Mouse (Mus musculus): Measurements from ENCODE around the gene Secisbp2. TPM values are rescaled to one million over a fixed set of nuclear protein-coding genes. Genes with fewer than 3 reads are reported as not detected.

The Secisbp2 gene
- polyA plus RNA-seq, 1 experiment: 15.7 TPM

DNA sequence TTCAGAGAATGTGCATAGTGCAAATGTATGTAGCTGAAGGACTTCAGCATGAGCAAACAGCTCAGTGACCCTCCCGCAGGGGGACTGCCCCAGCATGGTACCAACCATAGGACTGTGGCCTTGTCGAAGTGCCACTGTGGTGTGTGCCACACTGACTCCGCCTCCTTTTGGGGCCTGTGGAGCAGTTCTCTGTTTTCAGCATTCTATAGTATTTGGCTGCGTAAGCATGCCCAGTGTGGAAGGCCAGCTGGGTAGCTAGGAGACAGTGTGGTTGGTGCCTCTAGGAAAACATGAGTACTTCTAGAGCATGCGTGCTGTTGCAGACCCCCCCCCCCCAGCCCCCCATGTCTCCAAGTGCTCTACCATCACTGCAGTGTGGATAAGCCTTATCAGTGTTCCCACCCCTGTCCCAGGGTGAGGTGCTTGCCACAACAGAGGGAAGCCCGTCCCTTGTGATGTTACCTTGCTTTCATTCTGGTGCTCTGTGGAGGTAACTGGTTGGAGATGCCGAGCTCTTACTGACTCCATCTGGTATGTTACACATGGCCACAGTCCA lies 26.2 kb downstream of the Secisbp2 start:
- no peaks in the 10 kb centered on the region for H3K4me1 ChIP-seq (ENCODE audit: control insufficient read depth, insufficient read depth, low read length)
- H3K27ac ChIP-seq (ENCODE audit: insufficient read depth, low read length): no peak overlapping the region; the same call in 1 of the 2 replicates
- TF ChIP-seq POLR2A (IDR thresholded peaks at IDR 0.05; ENCODE audit: low read depth, low read length): no peak
- TF ChIP-seq CTCF (IDR thresholded peaks at IDR 0.05; ENCODE audit: borderline replicate concordance, insufficient read depth, low read length): no peak
- H3K4me3 ChIP-seq (ENCODE audit: insufficient read depth, low read length): no peak overlapping the region

DNA sequence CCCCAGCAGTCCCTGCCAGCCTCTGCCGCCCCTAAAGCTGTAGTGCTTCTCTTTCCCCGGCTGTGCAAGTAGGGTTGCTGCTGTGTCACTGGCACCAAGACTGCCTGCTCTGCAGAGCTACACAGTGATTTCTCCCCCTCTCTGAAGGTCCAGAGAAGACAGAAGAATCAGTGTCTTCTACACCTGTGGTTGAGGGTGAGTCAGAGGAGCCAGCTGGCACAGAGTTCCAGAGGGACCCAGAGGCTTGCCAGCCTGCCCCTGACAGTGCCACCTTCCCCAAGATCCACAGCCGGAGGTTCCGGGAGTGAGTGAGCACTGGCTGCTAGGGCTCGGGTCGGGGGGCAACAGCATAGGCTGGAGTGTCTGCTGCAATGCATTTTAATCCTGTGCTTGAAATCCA lies 27.2 kb downstream of the Secisbp2 start:
- Histone ChIP-seq H3K27ac (ENCODE audit: insufficient read depth, low read length) (no peak overlapping the region), H3K4me3 (ENCODE audit: insufficient read depth, low read length) (no peak overlapping the region), H3K4me1 (ENCODE audit: control insufficient read depth, insufficient read depth, low read length) (no peaks in the 10 kb centered on the region)
- no peak for TF ChIP-seq CTCF (IDR thresholded peaks at IDR 0.05; ENCODE audit: borderline replicate concordance, insufficient read depth, low read length)
- TF ChIP-seq POLR2A (IDR thresholded peaks at IDR 0.05; ENCODE audit: low read depth, low read length): no peak

DNA sequence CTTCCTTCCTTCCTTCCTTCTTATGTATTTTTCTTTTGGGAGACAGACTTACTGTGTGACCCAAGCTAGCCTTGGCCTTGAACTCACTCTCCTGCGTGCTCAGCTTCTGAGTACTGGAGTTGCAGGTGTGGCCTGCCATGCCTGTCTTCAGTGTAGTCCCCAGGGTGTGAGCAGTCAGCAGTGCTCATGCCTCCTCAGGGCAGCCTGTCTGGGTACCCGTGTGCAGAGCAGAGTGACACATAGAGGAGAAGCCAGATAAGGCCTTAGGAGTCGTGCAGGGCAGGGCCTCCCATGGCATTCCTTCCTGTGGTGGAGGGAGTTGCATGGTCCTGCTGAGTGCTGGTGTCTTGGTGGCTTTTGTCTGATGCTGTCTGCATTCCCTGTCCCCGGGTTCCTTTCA lies 27.8 kb downstream of the Secisbp2 start:
- no peak for TF ChIP-seq POLR2A (IDR thresholded peaks at IDR 0.05; ENCODE audit: low read depth, low read length)
- no peak for TF ChIP-seq CTCF (IDR thresholded peaks at IDR 0.05; ENCODE audit: borderline replicate concordance, insufficient read depth, low read length)
- no peak overlapping the region for H3K27ac ChIP-seq (ENCODE audit: insufficient read depth, low read length)
- no peak overlapping the region for H3K4me3 ChIP-seq (ENCODE audit: insufficient read depth, low read length)
- H3K4me1 ChIP-seq (ENCODE audit: control insufficient read depth, insufficient read depth, low read length): no peaks in the 10 kb centered on the region

DNA sequence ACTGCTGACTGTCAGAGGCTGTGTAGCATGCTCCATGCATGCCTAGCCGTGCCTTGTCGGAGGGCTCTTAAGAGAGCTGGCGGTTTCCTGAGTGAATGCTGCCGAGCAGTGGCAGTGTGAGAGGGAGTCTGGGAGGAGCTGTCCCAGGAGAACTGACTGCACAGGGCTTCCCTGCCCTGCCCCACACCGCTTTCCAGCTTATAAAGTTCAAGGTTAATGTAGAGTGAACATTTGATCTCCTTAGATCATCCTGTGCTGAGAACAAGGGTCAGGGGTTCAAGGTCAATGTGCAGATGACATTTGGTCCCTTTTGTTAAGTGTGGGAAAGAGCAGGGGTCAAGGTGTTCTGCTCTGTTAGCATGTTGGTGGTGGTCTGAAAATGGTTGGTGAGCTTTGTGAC lies 29.6 kb downstream of the Secisbp2 start:
- TF ChIP-seq CTCF (IDR thresholded peaks at IDR 0.05; ENCODE audit: borderline replicate concordance, insufficient read depth, low read length): no peak
- no peak for TF ChIP-seq POLR2A (IDR thresholded peaks at IDR 0.05; ENCODE audit: low read depth, low read length)
- H3K27ac ChIP-seq (ENCODE audit: insufficient read depth, low read length): no peak overlapping the region
- no peak overlapping the region for H3K4me3 ChIP-seq (ENCODE audit: insufficient read depth, low read length)
- no peaks in the 10 kb centered on the region for H3K4me1 ChIP-seq (ENCODE audit: control insufficient read depth, insufficient read depth, low read length)

DNA sequence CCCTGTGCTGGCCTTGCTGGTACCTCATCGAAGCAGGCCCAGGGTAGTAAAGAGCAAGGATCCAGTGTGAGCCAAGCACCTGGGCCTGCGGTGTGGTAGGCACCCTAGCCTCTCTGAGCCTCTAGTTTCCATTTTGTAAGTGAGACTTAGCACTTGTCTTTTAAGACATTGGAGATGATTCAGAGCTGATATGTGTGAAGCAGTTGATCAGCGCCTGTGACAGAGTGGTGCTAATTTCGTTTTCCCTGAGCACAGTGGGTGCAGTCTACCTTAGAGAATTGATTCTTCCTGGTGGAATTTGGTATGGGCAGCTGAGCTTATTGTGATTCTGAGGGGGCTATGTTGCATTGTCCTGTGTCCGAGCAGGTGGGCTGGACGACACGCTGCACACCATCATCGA lies 30.1 kb downstream of the Secisbp2 start:
- no peak overlapping the region for H3K27ac ChIP-seq (ENCODE audit: insufficient read depth, low read length)
- no peak for TF ChIP-seq POLR2A (IDR thresholded peaks at IDR 0.05; ENCODE audit: low read depth, low read length)
- no peak for TF ChIP-seq CTCF (IDR thresholded peaks at IDR 0.05; ENCODE audit: borderline replicate concordance, insufficient read depth, low read length)
- no peaks in the 10 kb centered on the region for H3K4me1 ChIP-seq (ENCODE audit: control insufficient read depth, insufficient read depth, low read length)
- no peak overlapping the region for H3K4me3 ChIP-seq (ENCODE audit: insufficient read depth, low read length)

DNA sequence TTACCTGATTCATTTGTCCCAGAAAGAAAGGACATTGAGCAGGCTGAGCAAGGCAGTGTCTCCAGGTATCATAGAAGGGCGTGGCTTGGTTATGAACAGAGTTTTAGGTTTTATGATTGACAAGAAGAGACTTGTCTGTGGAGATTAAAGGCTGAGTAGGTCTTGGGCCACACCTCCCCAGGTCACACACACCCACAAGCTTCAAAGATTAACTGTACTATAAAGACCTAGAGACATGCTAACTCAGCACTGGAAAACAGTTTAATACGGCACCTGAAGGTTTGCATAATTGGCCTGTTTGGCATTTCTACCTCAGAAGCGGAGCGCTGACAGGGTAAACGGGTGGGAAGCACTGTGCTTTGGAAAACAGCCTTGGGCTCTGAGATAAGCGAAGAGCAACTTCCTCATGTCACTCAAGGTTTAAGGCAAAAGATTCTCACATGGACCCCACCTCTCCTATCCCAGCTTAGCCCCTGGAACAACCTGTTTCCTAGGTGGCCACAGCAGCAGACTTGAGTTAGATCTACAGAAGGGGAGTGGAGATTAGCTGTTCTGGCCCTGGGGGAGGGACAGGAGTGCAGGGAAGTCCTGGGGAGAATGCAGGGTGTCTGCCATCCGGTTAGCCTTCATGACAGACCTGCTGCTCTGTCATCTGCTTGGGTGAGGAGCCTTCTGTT lies 33.9 kb downstream of the Secisbp2 start:
- Histone ChIP-seq H3K4me1 (ENCODE audit: control insufficient read depth, insufficient read depth, low read length) (no peaks in the 10 kb centered on the region), H3K27ac (ENCODE audit: insufficient read depth, low read length) (no peak overlapping the region), H3K4me3 (ENCODE audit: insufficient read depth, low read length) (no peak overlapping the region)
- TF ChIP-seq CTCF (IDR thresholded peaks at IDR 0.05; ENCODE audit: borderline replicate concordance, insufficient read depth, low read length): no peak
- no peak for TF ChIP-seq POLR2A (IDR thresholded peaks at IDR 0.05; ENCODE audit: low read depth, low read length)

DNA sequence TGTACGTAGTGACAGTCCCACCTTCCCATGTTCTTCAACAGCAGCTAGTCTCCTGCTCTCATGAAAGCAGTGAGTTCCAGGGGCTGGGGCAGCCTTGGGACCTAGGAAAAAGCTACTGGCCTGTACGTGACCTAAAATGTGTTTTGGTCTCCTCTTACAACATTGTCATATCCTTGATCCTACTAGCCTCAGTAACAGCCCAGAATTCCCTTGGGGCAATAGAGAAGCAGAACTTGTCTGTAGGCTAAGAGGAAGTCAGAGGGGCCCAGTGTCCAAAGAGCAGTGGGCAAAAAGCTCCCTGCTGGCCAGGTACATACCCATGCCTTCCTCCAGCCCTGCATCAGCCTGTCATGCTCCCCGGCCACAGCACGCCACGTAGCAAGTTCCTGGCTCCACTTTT lies 35.5 kb downstream of the Secisbp2 start:
- Histone ChIP-seq H3K4me3 (ENCODE audit: insufficient read depth, low read length) (no peak overlapping the region), H3K27ac (ENCODE audit: insufficient read depth, low read length) (no peak overlapping the region), H3K4me1 (ENCODE audit: control insufficient read depth, insufficient read depth, low read length) (no peaks in the 10 kb centered on the region)
- TF ChIP-seq POLR2A (IDR thresholded peaks at IDR 0.05; ENCODE audit: low read depth, low read length): no peak
- TF ChIP-seq CTCF (IDR thresholded peaks at IDR 0.05; ENCODE audit: borderline replicate concordance, insufficient read depth, low read length): no peak

DNA sequence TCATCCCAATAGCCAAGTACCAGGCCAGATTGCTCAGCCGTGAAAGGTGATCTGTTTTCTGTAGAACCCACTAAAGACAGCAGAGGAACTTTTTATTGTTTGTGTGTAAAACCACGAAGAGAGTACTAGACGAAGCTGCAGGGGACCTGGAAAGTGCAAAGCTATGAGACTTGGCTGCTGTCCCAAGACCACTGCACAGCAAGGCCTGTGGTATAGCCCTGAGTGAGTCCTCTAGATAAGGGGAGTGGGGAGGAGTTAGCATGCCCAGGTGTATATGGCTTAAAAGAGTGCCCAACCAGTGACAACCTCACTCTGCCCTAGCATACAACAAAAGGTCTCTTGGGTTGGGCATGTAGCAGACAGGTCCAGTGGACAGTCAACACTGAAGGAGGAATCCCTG lies 37.2 kb downstream of the Secisbp2 start:
- Histone ChIP-seq H3K27ac (ENCODE audit: insufficient read depth, low read length) (no peak overlapping the region), H3K4me3 (ENCODE audit: insufficient read depth, low read length) (no peak overlapping the region), H3K4me1 (ENCODE audit: control insufficient read depth, insufficient read depth, low read length) (no peaks in the 10 kb centered on the region)
- TF ChIP-seq CTCF (IDR thresholded peaks at IDR 0.05; ENCODE audit: borderline replicate concordance, insufficient read depth, low read length) (no peak), POLR2A (IDR thresholded peaks at IDR 0.05; ENCODE audit: low read depth, low read length) (no peak)

DNA sequence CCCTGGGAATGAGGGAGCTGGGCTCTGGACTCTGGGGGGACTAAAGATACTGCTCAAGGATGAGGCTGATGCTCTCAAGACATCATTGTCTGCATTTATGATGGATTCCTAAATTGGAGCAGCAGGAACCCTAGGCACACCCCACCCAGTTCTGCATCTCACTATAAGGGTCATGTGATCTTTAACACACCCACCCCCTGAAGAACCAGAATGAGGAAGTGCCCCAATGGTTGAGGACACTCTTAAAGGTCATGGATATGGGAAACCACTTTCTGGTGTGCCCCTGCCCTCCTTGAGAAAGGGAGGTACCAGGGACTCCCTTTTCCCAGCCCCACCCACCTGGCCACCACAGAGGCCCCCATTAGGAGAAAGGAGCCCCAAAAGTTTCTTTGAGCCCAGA lies 45.0 kb downstream of the Secisbp2 start:
- Histone ChIP-seq H3K27ac (ENCODE audit: insufficient read depth, low read length) (no peak overlapping the region), H3K4me3 (ENCODE audit: insufficient read depth, low read length) (no peak overlapping the region), H3K4me1 (ENCODE audit: control insufficient read depth, insufficient read depth, low read length) (no peaks in the 10 kb centered on the region)
- no peak for TF ChIP-seq CTCF (IDR thresholded peaks at IDR 0.05; ENCODE audit: borderline replicate concordance, insufficient read depth, low read length)
- TF ChIP-seq POLR2A (IDR thresholded peaks at IDR 0.05; ENCODE audit: low read depth, low read length): no peak

DNA sequence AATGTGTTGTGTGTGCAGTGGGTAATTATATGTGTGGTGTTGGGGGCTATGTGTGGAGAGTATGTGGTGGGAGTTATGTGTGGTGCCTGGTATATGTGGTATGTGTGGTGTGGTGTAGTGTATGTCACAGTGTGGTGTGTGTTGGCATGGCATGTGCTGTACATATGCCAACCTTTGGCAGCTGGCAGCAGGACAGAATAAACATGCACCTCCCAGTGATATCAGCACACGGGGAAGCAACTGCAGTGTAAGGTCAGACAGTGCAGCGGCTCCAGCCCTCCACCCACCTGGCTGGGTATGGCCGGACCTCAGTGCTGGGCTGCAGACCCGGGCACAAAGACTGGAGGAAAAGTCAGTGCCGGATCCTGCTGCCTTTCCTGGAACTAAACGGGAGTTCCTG lies 46.0 kb downstream of the Secisbp2 start:
- H3K4me3 ChIP-seq (ENCODE audit: insufficient read depth, low read length): no peak overlapping the region
- no peak for TF ChIP-seq POLR2A (IDR thresholded peaks at IDR 0.05; ENCODE audit: low read depth, low read length)
- H3K4me1 ChIP-seq (ENCODE audit: control insufficient read depth, insufficient read depth, low read length): no peaks in the 10 kb centered on the region
- no peak overlapping the region for H3K27ac ChIP-seq (ENCODE audit: insufficient read depth, low read length)
